Mouse (Mus musculus): ENCODE measurements around the gene 4933402N03Rik. TPM values are rescaled to one million over a fixed set of nuclear protein-coding genes. Genes with fewer than 3 reads are reported as not detected.
A peak's percentile ranks its signal among the peaks of the same experiment; 100 is the strongest.

Gene 4933402N03Rik
- total RNA-seq (2014; rRNA removed) (not detected in 2 replicates), polyA plus RNA-seq (2015; fragmentation: Nextera tagmentation; extraction: Ambion mirVana) (not detected in 2 replicates)

GRCm38 (mm10) chr7:131146214-131146613, at the start of gene 4933402N03Rik:
4933402N03Rik (minus strand) TSS chr7:131146314.
- Histone ChIP-seq H3K4me1 (ENCODE audit: insufficient read depth, low read length) (no peaks in the 10 kb centered on the region), H3K9ac (replicated peaks; ENCODE audit: low read length, poor library complexity, severe bottlenecking) (no peak within 1 kb of the TSS), H3K36me3 (ENCODE audit: insufficient read depth, low read length) (no peaks in the 10 kb centered on the region), H3K4me2 (ENCODE audit: low read depth, low read length, poor library complexity, severe bottlenecking) (no peak within 1 kb of the TSS), H3K27me3 (ENCODE audit: insufficient read depth, low read length) (no peaks in the 10 kb centered on the region), H3K4me3 (ENCODE audit: low read depth, low read length) (no peak within 1 kb of the TSS), H3K27ac (ENCODE audit: low read depth, low read length) (no peak within 1 kb of the TSS), H3K9me3 (ENCODE audit: low read length) (no peaks in the 10 kb centered on the region)
- 87% methylated on average over 2 of the region's 2 CpGs for WGBS
- TF ChIP-seq CTCF (IDR thresholded peaks at IDR 0.05), result no peak
- ATAC-seq (ENCODE audit: low FRiP score) (no peak), DNase-seq (ENCODE audit: low spot score) (no peak)

- no peaks in the 10 kb centered on the region for H3K4me1 ChIP-seq (ENCODE audit: insufficient read depth, low read length)
- no peaks in the 10 kb centered on the region for H3K27me3 ChIP-seq (ENCODE audit: insufficient read depth, low read length)
- H3K9ac ChIP-seq (replicated peaks; ENCODE audit: low read length, poor library complexity, severe bottlenecking), result no peak overlapping the region
- no peak overlapping the region for H3K27ac ChIP-seq (ENCODE audit: low read depth, low read length)
- 95% methylated on average over 14 of the region's 14 CpGs for WGBS
- H3K4me3 ChIP-seq (ENCODE audit: low read depth, low read length), result no peak overlapping the region
- no peak for DNase-seq (ENCODE audit: low spot score)
- H3K36me3 ChIP-seq (ENCODE audit: insufficient read depth, low read length), result no peaks in the 10 kb centered on the region
- no peak for TF ChIP-seq CTCF (IDR thresholded peaks at IDR 0.05)
- H3K4me2 ChIP-seq (ENCODE audit: low read depth, low read length, poor library complexity, severe bottlenecking), result no peak overlapping the region
- H3K9me3 ChIP-seq (ENCODE audit: low read length), result no peaks in the 10 kb centered on the region
- ATAC-seq (ENCODE audit: low FRiP score), result no peak
These were observed 41.9 kb upstream of the 4933402N03Rik start for GRCm38 (mm10) chr7:131187996-131188395.

GRCm38 (mm10) chr7:131187047-131187446, 40.9 kb upstream of the 4933402N03Rik start:
- Histone ChIP-seq H3K27me3 (ENCODE audit: insufficient read depth, low read length) (no peaks in the 10 kb centered on the region), H3K4me1 (ENCODE audit: insufficient read depth, low read length) (no peaks in the 10 kb centered on the region), H3K36me3 (ENCODE audit: insufficient read depth, low read length) (no peaks in the 10 kb centered on the region), H3K4me3 (ENCODE audit: low read depth, low read length) (no peak overlapping the region), H3K9me3 (ENCODE audit: low read length) (no peaks in the 10 kb centered on the region), H3K27ac (ENCODE audit: low read depth, low read length) (no peak overlapping the region), H3K9ac (replicated peaks; ENCODE audit: low read length, poor library complexity, severe bottlenecking) (no peak overlapping the region), H3K4me2 (ENCODE audit: low read depth, low read length, poor library complexity, severe bottlenecking) (no peak overlapping the region)
- no peak for DNase-seq (ENCODE audit: low spot score)
- ATAC-seq (ENCODE audit: low FRiP score), result no peak
- WGBS, result 78% methylated on average over 8 of the region's 8 CpGs
- TF ChIP-seq CTCF (IDR thresholded peaks at IDR 0.05), result no peak

- Histone ChIP-seq H3K4me3 (ENCODE audit: low read depth, low read length) (no peak overlapping the region), H3K36me3 (ENCODE audit: insufficient read depth, low read length) (no peaks in the 10 kb centered on the region), H3K27ac (ENCODE audit: low read depth, low read length) (no peak overlapping the region), H3K27me3 (ENCODE audit: insufficient read depth, low read length) (no peaks in the 10 kb centered on the region), H3K9ac (replicated peaks; ENCODE audit: low read length, poor library complexity, severe bottlenecking) (no peak overlapping the region), H3K4me1 (ENCODE audit: insufficient read depth, low read length) (no peaks in the 10 kb centered on the region), H3K4me2 (ENCODE audit: low read depth, low read length, poor library complexity, severe bottlenecking) (no peak overlapping the region), H3K9me3 (ENCODE audit: low read length) (no peaks in the 10 kb centered on the region)
- ATAC-seq (ENCODE audit: low FRiP score) (no peak), DNase-seq (ENCODE audit: low spot score) (no peak)
- 68% methylated on average over 8 of the region's 8 CpGs for WGBS
- no peak for TF ChIP-seq CTCF (IDR thresholded peaks at IDR 0.05)
These were observed 38.2 kb upstream of the 4933402N03Rik start for GRCm38 (mm10) chr7:131184339-131184738.

GRCm38 (mm10) chr7:131182685-131183084, 36.6 kb upstream of the 4933402N03Rik start:
- H3K4me3 ChIP-seq (ENCODE audit: low read depth, low read length), result no peak overlapping the region
- TF ChIP-seq CTCF (IDR thresholded peaks at IDR 0.05), result peak; percentile 56
- WGBS, result 40% methylated on average over 4 of the region's 4 CpGs
- no peaks in the 10 kb centered on the region for H3K4me1 ChIP-seq (ENCODE audit: insufficient read depth, low read length)
- H3K27ac ChIP-seq (ENCODE audit: low read depth, low read length), result no peak overlapping the region
- H3K27me3 ChIP-seq (ENCODE audit: insufficient read depth, low read length), result no peaks in the 10 kb centered on the region
- no peak for ATAC-seq (ENCODE audit: low FRiP score)
- H3K9ac ChIP-seq (replicated peaks; ENCODE audit: low read length, poor library complexity, severe bottlenecking), result no peak overlapping the region
- H3K36me3 ChIP-seq (ENCODE audit: insufficient read depth, low read length), result no peaks in the 10 kb centered on the region
- no peak for DNase-seq (ENCODE audit: low spot score)
- no peak overlapping the region for H3K4me2 ChIP-seq (ENCODE audit: low read depth, low read length, poor library complexity, severe bottlenecking)
- H3K9me3 ChIP-seq (ENCODE audit: low read length), result no peaks in the 10 kb centered on the region

- Histone ChIP-seq H3K9ac (replicated peaks; ENCODE audit: low read length, poor library complexity, severe bottlenecking) (no peak within 1 kb of the TSS), H3K4me1 (ENCODE audit: insufficient read depth, low read length) (no peaks in the 10 kb centered on the region), H3K36me3 (ENCODE audit: insufficient read depth, low read length) (no peaks in the 10 kb centered on the region), H3K9me3 (ENCODE audit: low read length) (no peaks in the 10 kb centered on the region), H3K4me3 (ENCODE audit: low read depth, low read length) (no peak within 1 kb of the TSS), H3K27me3 (ENCODE audit: insufficient read depth, low read length) (no peaks in the 10 kb centered on the region), H3K4me2 (ENCODE audit: low read depth, low read length, poor library complexity, severe bottlenecking) (no peak within 1 kb of the TSS), H3K27ac (ENCODE audit: low read depth, low read length) (no peak within 1 kb of the TSS)
- no peak for TF ChIP-seq CTCF (IDR thresholded peaks at IDR 0.05)
- ATAC-seq (ENCODE audit: low FRiP score) (no peak), DNase-seq (ENCODE audit: low spot score) (peak; percentile 19)
- 82% methylated on average over 9 of the region's 9 CpGs for WGBS
These were observed 28.0 kb upstream of the 4933402N03Rik start, which contains the start of gene 5430419D17Rik for GRCm38 (mm10) chr7:131174121-131174520. 5430419D17Rik (plus strand) TSS chr7:131174402.
